Mouse (Mus musculus): ENCODE measurements at regions not wholly inside any gene's neighbourhood (a gene's known extent, or its start where the extent isn't known, plus 50 kb on each side); places are given as distances from the start of the nearest gene placed in this dataset.

DNA sequence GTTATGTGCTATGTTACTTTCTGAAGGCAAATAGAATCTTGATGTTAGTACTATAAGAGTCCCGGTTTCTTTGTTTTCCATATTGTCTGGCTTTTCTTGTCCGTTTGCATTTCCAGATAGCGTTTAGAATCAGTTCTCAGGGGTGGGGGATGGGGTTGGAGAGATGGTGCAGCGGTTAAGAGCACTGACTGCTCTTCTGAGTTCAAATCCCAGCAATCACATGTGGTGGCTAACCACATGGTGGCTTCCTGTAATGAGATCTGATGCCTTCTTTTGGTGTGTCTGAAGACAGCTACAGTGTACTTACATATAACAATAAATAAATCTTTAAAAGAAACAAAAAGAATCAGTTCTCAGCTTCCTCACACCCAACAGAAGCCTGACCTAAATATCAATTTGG is 623.5 kb upstream of the Gm10131 start:
- TF ChIP-seq POLR2A (IDR thresholded peaks at IDR 0.05; ENCODE audit: borderline replicate concordance, control insufficient read depth, low read depth, low read length) (no peak), CTCF (IDR thresholded peaks at IDR 0.05; ENCODE audit: control insufficient read depth, insufficient read depth, low read length) (no peak)
